ENCODE assay signal across 8 mouse cellular contexts in genomic region chr6:113469021-113469420, GRCm38 (mm10). TPM values are rescaled to one million over a fixed set of nuclear protein-coding genes. Genes with fewer than 3 reads are reported as not detected.
A peak's percentile ranks its signal among the peaks of the same experiment; 100 is the strongest.
DNase-seq lines count a peak whose midpoint lies in the region; ATAC-seq lines count a peak whose summit lies in the region.

No protein-coding gene starts in this region.

- ATAC-seq in cerebellum, adult (ENCODE audit: insufficient number of reproducible peaks, low FRiP score, low TSS enrichment) = peak; percentile 57; the same call in 1 of the 2 replicates
- ATAC-seq in forebrain, embryonic 13.5 days = peak; percentile 75

- no peaks in the 10 kb centered on the region for H3K9me3 ChIP-seq in forebrain, embryonic 13.5 days (replicated peaks)
- no peaks in the 10 kb centered on the region for H3K9me3 ChIP-seq in hindbrain, embryonic 10.5 days

- H3K4me3 ChIP-seq in forebrain, embryonic 13.5 days = peak overlapping the region; percentile 39
- H3K4me3 ChIP-seq in hindbrain, embryonic 10.5 days = peak overlapping the region; percentile 48

- peak; percentile 86 for DNase-seq in NIH3T3 (ENCODE audit: low read depth)
- peak; percentile 74 for DNase-seq in hindbrain, embryonic 10.5 days (ENCODE audit: low spot score)
- DNase-seq in layer of hippocampus, postnatal 10 days (ENCODE audit: low spot score in 2 of 2) = peak; percentile 69 to 76
- DNase-seq in lung, postnatal 4 days = peak; percentile 69 to 85
- peak; percentile 88 for DNase-seq in retina, embryonic 14.5 days (ENCODE audit: low spot score)
- DNase-seq in yolk sac, embryonic 10.5 days (ENCODE audit: low spot score) = peak; percentile 60

- H3K9ac ChIP-seq in forebrain, embryonic 13.5 days = peak overlapping the region; percentile 51

- peak overlapping the region; percentile 69 for H3K4me2 ChIP-seq in forebrain, embryonic 13.5 days

- no peak overlapping the region for H3K27ac ChIP-seq in forebrain, embryonic 13.5 days
- peak overlapping the region; percentile 72 for H3K27ac ChIP-seq in hindbrain, embryonic 10.5 days

- 9% methylated on average over 9 of the region's 9 CpGs for WGBS in forebrain, embryonic 13.5 days
- 9% methylated on average over 9 of the region's 9 CpGs for WGBS in hindbrain, embryonic 10.5 days

- H3K36me3 ChIP-seq in forebrain, embryonic 13.5 days (ENCODE audit: poor library complexity, severe bottlenecking) = no peaks in the 10 kb centered on the region
- H3K36me3 ChIP-seq in hindbrain, embryonic 10.5 days = no peaks in the 10 kb centered on the region

- H3K4me1 ChIP-seq in forebrain, embryonic 13.5 days = peaks cover 13% of the 10 kb centered on the region
- peaks cover 47% of the 10 kb centered on the region for H3K4me1 ChIP-seq in hindbrain, embryonic 10.5 days (replicated peaks)

- peaks cover 54% of the 10 kb centered on the region for H3K27me3 ChIP-seq in forebrain, embryonic 13.5 days
- H3K27me3 ChIP-seq in hindbrain, embryonic 10.5 days (ENCODE audit: insufficient read depth, poor library complexity, severe bottlenecking) = peaks cover 55% of the 10 kb centered on the region

RNA-seq across cellular contexts. Expression of gene Il17rc, which starts 2.2 kb away (rescaled TPM):
- polyA plus RNA-seq in forebrain, embryonic 13.5 days (2015; fragmentation: Nextera tagmentation; extraction: Ambion mirVana) = 0.84 and 1.4 TPM in 2 replicates
- polyA plus RNA-seq in hindbrain, embryonic 10.5 days (2016; fragmentation: Nextera tagmentation; extraction: Ambion mirVana) = 6.0 and 6.7 TPM in 2 replicates
- 1 to 10 TPM; 4.8 to 5.6 TPM for total RNA-seq in layer of hippocampus, postnatal 10 days (2021)

RNA-seq across cellular contexts. Expression of gene Il17re, which starts 10.7 kb away (rescaled TPM):
- polyA plus RNA-seq in forebrain, embryonic 13.5 days (2015; fragmentation: Nextera tagmentation; extraction: Ambion mirVana) = 0.05 TPM in 1 of 2 replicates, not detected in the other
- polyA plus RNA-seq in hindbrain, embryonic 10.5 days (2016; fragmentation: Nextera tagmentation; extraction: Ambion mirVana) = 1.7 and 2.2 TPM in 2 replicates
- total RNA-seq in layer of hippocampus, postnatal 10 days (2021) = under 1 TPM; 0.55 to 0.60 TPM

RNA-seq across cellular contexts. Expression of gene Creld1, which starts 14.1 kb away (rescaled TPM):
- polyA plus RNA-seq in forebrain, embryonic 13.5 days (2015; fragmentation: Nextera tagmentation; extraction: Ambion mirVana) = 47.4 and 47.5 TPM in 2 replicates
- 36.7 and 42.5 TPM in 2 replicates for polyA plus RNA-seq in hindbrain, embryonic 10.5 days (2016; fragmentation: Nextera tagmentation; extraction: Ambion mirVana)
- 10 to 100 TPM; 80.0 to 92.3 TPM for total RNA-seq in layer of hippocampus, postnatal 10 days (2021)

RNA-seq across cellular contexts. Expression of gene Jagn1, which starts 26.7 kb away (rescaled TPM):
- 86.0 and 92.1 TPM in 2 replicates for polyA plus RNA-seq in forebrain, embryonic 13.5 days (2015; fragmentation: Nextera tagmentation; extraction: Ambion mirVana)
- polyA plus RNA-seq in hindbrain, embryonic 10.5 days (2016; fragmentation: Nextera tagmentation; extraction: Ambion mirVana) = 86.5 and 87.9 TPM in 2 replicates
- 10 to 100 TPM; 42.9 to 44.1 TPM for total RNA-seq in layer of hippocampus, postnatal 10 days (2021)

RNA-seq across cellular contexts. Expression of gene Prrt3, which starts 32.7 kb away (rescaled TPM):
- 2.8 and 3.1 TPM in 2 replicates for polyA plus RNA-seq in forebrain, embryonic 13.5 days (2015; fragmentation: Nextera tagmentation; extraction: Ambion mirVana)
- 1.8 TPM in 2 replicates for polyA plus RNA-seq in hindbrain, embryonic 10.5 days (2016; fragmentation: Nextera tagmentation; extraction: Ambion mirVana)
- 10 to 100 TPM; 36.7 to 39.7 TPM for total RNA-seq in layer of hippocampus, postnatal 10 days (2021)
